Mouse (Mus musculus) heart, embryonic 14.5 days (tissue): ENCODE results near the gene Chd2. TPM values are rescaled to one million over a fixed set of nuclear protein-coding genes. Genes with fewer than 3 reads are reported as not detected.

ENCODE experiments used
- ATAC-seq: fragments of 200-750 bp; cut with Nextera tagmentation; 2 replicates; pipeline ENCODE4 v1.8.0; 2017; ENCODE audit warnings: low read depth, moderate TSS enrichment; ENCODE audit not compliant: insufficient number of reproducible peaks, insufficient read depth, low FRiP score
- H3K27ac ChIP-seq, 2 experiments: fragments of 200-500 bp in 1 of 2; fragments of 300-500 bp in 1 of 2; sonication (generic) in 1 of 2; replicated peaks in 1 of 2; 2 replicates each; pipeline ENCODE4 v1.5.1; 2012 to 2014; ENCODE audit warnings: low read depth in 2 of 2, low read length in 2 of 2, control low read depth in 1 of 2, mild to moderate bottlenecking in 1 of 2, mixed read lengths in 1 of 2; ENCODE audit not compliant: control insufficient read depth in 1 of 2, insufficient read depth in 1 of 2
- H3K27me3 ChIP-seq: fragments of 300-500 bp; sonication (generic); 2 replicates; pipeline ENCODE4 v1.6.1; 2014; ENCODE audit warnings: mild to moderate bottlenecking, low read length, control low read depth; ENCODE audit not compliant: control insufficient read depth, insufficient read depth
- H3K36me3 ChIP-seq: fragments of 300-500 bp; sonication (generic); 2 replicates; pipeline ENCODE4 v1.6.1; 2014; ENCODE audit warnings: mild to moderate bottlenecking, control low read depth, low read length, mixed read lengths; ENCODE audit not compliant: control insufficient read depth, insufficient read depth
- H3K4me1 ChIP-seq, 2 experiments: fragments of 200-500 bp in 1 of 2; fragments of 300-500 bp in 1 of 2; sonication (generic) in 1 of 2; 2 replicates each; pipeline ENCODE4 v1.6.1; 2012 to 2014; ENCODE audit warnings: low read length in 2 of 2, control low read depth in 1 of 2, mixed read lengths in 1 of 2; ENCODE audit not compliant: control insufficient read depth in 2 of 2, insufficient read depth in 2 of 2
- H3K4me2 ChIP-seq: fragments of 300-500 bp; sonication (generic); 2 replicates; pipeline ENCODE4 v1.6.1; 2014; ENCODE audit warnings: mild to moderate bottlenecking, low read length
- H3K4me3 ChIP-seq, 2 experiments: fragments of 200-500 bp in 1 of 2; fragments of 300-500 bp in 1 of 2; sonication (generic) in 1 of 2; 2 replicates each; pipeline ENCODE4 v1.5.1; 2012 to 2014; ENCODE audit warnings: low read length in 2 of 2, mild to moderate bottlenecking in 2 of 2, control low read depth in 1 of 2, low read depth in 1 of 2, moderate library complexity in 1 of 2; ENCODE audit not compliant: control insufficient read depth in 1 of 2, insufficient read depth in 1 of 2
- H3K9ac ChIP-seq: fragments of 300-500 bp; sonication (generic); 2 replicates; pipeline ENCODE4 v1.6.1; 2014; ENCODE audit warnings: mild to moderate bottlenecking, low read length
- H3K9me3 ChIP-seq: fragments of 300-500 bp; sonication (generic); 2 replicates; pipeline ENCODE4 v1.6.1; 2016; ENCODE audit warnings: low read length, control low read depth; ENCODE audit not compliant: control insufficient read depth
- WGBS: fragments of 180-500 bp; shearing (Covaris S2); extraction: QIAGEN DNeasy Blood & Tissue Kit; methylation state at CpG from one replicate; pipeline ENCODE4 v1.1.7; 2014; 5-methylcytosine and 5-hydroxymethylcytosine counted together
- polyA plus RNA-seq: library from polyadenylated mRNA; unstranded; fragments of >200 nt; fragmentation: Nextera tagmentation; extraction: Ambion mirVana; gene quantifications from 2 replicates; pipeline ENCODE4 v1.2.1, GENCODE M21; 2014

The Chd2 gene
- polyA plus RNA-seq, 1 experiment from 2014 or later = 46.9 TPM

- H3K9me3 ChIP-seq = no peaks in the 10 kb centered on the region
- no peak overlapping the region for H3K4me2 ChIP-seq
- H3K27me3 ChIP-seq = no peaks in the 10 kb centered on the region
- WGBS = 86% methylated on average over 6 of the region's 6 CpGs
- no peak for ATAC-seq
- no peak overlapping the region for H3K9ac ChIP-seq
- no peaks in the 10 kb centered on the region for H3K36me3 ChIP-seq
- peaks cover 9 to 13% of the 10 kb centered on the region in 2 experiments for H3K4me1 ChIP-seq
- H3K27ac ChIP-seq = no peak overlapping the region
- H3K4me3 ChIP-seq = no peak overlapping the region
Observed at GRCm38 (mm10) chr7:73560811-73561210, 19.2 kb upstream of the Chd2 start.

DNA sequence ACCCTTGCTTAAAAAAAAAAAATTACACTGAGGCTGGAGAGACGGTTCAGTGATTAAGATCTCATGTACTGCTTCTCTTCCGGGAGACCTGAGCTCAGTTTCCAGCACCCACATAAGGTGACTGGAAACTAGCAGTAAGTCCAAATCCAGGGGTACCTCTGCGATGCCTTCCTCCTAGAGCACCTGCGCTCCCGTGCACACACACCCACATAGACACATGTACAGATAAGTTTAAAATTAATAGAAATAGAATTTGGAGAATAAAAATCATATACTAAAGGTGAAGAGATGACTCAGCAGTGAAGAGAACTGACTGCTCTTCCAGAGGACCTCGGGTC lies 18.2 kb upstream of the Chd2 start:
- H3K4me1 ChIP-seq = peaks cover 9 to 13% of the 10 kb centered on the region in 2 experiments
- H3K4me2 ChIP-seq = peak overlapping the region; percentile 84
- H3K27ac ChIP-seq = peak overlapping the region; percentile 99 to 100; a peak in 3 of 4 replicates
- peak overlapping the region; percentile 93 for H3K9ac ChIP-seq
- H3K9me3 ChIP-seq = no peaks in the 10 kb centered on the region
- H3K27me3 ChIP-seq = no peaks in the 10 kb centered on the region
- H3K4me3 ChIP-seq = peak overlapping the region in 1 of 2 experiments; percentile 100; a peak in 3 of 4 replicates
- ATAC-seq = no peak
- no peaks in the 10 kb centered on the region for H3K36me3 ChIP-seq
- 76% methylated on average over 6 of the region's 6 CpGs for WGBS

DNA sequence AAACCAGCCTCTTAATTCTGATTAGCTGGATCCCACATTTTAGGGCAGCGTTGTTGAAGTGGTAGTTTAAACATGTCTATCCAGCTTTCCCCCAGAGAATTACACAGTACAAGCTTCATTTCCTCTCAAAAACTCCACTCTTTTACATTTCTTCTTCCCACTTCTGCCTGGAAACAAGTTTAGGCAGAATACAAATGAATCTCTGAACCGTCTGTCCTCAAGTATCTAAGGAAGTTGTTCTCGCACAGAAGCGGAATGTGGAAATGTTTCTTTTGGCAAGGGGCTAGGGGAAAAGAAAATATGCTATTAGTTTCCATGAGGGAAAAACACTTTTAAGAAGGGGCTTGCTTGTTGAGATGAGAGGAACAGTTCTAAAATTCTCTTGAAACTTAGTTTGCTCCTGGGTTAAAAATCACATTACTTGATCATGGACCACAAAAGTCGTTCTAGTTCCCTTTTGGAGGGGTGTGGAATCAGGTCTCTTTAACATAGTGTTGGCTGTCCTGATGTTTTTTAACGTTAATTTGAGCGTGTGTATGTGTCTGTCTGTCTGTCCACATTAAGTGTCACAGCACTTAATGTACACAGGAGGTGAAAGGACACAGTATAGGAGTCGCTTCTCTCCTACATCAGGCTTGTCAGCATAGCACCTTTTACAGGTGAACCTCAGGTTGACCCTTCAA lies 17.7 kb upstream of the Chd2 start:
- Histone ChIP-seq H3K9ac (peak overlapping the region; percentile 93), H3K4me2 (peak overlapping the region; percentile 84), H3K27me3 (no peaks in the 10 kb centered on the region), H3K27ac (peak overlapping the region; percentile 99 to 100), H3K36me3 (0 out of 2 replicates have a peak, but pooled peaks cover 2% of the 10 kb centered on the region), H3K4me1 (peaks cover 9 to 13% of the 10 kb centered on the region in 2 experiments), H3K9me3 (no peaks in the 10 kb centered on the region), H3K4me3 (peak overlapping the region; percentile 77 to 100)
- 16% methylated on average over 8 of the region's 8 CpGs for WGBS
- ATAC-seq = no peak

- Histone ChIP-seq H3K9ac (peak overlapping the region; percentile 100), H3K36me3 (0 out of 2 replicates have a peak, but pooled peaks cover 2% of the 10 kb centered on the region), H3K4me1 (peaks cover 9 to 13% of the 10 kb centered on the region in 2 experiments), H3K27me3 (no peaks in the 10 kb centered on the region), H3K4me2 (peak overlapping the region; percentile 84), H3K4me3 (peak overlapping the region; percentile 89 to 100), H3K9me3 (no peaks in the 10 kb centered on the region), H3K27ac (peak overlapping the region; percentile 99 to 100)
- WGBS = under 1% methylated on average over 50 of the region's 60 CpGs
- ATAC-seq = peak; percentile 99
Observed at GRCm38 (mm10) chr7:73558293-73559169, 16.9 kb upstream of the Chd2 start.

DNA sequence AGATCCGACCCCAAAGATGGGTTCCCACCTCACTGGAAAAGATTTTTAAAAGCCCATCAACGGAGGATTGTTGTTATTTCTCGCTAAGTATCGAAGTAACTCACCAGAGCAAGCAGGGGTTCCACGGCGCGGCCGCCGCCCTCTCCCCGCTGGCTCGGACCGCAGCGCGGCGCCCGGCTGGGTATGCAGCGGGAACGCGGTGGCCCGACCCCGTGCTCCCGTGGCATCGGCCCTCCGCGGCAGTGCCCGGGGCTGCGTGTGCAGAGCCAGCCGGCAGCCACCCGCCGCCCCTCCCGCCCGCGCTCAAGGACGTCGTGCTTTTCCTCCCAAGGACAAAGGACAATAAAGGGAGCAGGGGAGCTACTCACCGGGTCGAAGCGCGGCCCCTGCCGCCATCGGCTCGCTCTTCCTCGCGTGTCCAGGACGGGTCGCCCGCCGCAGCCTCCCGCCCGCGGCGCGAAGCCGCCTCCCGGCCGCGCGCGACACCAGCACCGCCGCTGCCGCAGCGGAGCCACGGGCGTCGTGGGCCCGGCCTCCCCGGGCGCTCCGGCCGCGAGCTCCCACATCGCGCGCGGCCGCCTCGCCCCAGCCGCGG lies 16.1 kb upstream of the Chd2 start:
- Histone ChIP-seq H3K4me2 (0 out of 2 replicates have a peak overlapping the region, but pooled peaks have one; percentile 71), H3K27ac (peak overlapping the region; percentile 99 to 100), H3K27me3 (no peaks in the 10 kb centered on the region), H3K9me3 (no peaks in the 10 kb centered on the region), H3K9ac (peak overlapping the region; percentile 100), H3K36me3 (peaks cover 4% of the 10 kb centered on the region), H3K4me3 (peak overlapping the region; percentile 89 to 100), H3K4me1 (peaks cover 9 to 15% of the 10 kb centered on the region in 2 experiments)
- under 1% methylated on average over 77 of the region's 80 CpGs for WGBS
- peak; percentile 7 for ATAC-seq

GRCm38 (mm10) chr7:73556688-73557667 lies 15.3 kb upstream of the Chd2 start:
- peak overlapping the region; percentile 71 for H3K4me2 ChIP-seq
- WGBS = under 1% methylated on average over 25 of the region's 25 CpGs
- H3K4me1 ChIP-seq = peaks cover 10 to 20% of the 10 kb centered on the region in 2 experiments
- peaks cover 11% of the 10 kb centered on the region for H3K36me3 ChIP-seq
- H3K27me3 ChIP-seq = no peaks in the 10 kb centered on the region
- ATAC-seq = no peak
- no peaks in the 10 kb centered on the region for H3K9me3 ChIP-seq
- peak overlapping the region; percentile 99 to 100 for H3K27ac ChIP-seq
- peak overlapping the region; percentile 100 for H3K9ac ChIP-seq
- H3K4me3 ChIP-seq = peak overlapping the region; percentile 89 to 100
